Mouse (Mus musculus): ENCODE measurements at regions not wholly inside any gene's neighbourhood (a gene's known extent, or its start where the extent isn't known, plus 50 kb on each side); places are given as distances from the start of the nearest gene placed in this dataset.

GRCm38 (mm10) chr13:75204417-75204816 lies 114.8 kb downstream of the Pcsk1 start:
- no peak for DNase-seq

- no peak for DNase-seq
Measured at GRCm38 (mm10) chr13:75223944-75224343, 134.3 kb downstream of the Pcsk1 start.

GRCm38 (mm10) chr13:75225581-75226297 lies 136.1 kb downstream of the Pcsk1 start:
- DNase-seq, result no peak

GRCm38 (mm10) chr13:75227616-75228277 lies 138.1 kb downstream of the Pcsk1 start:
- peak; percentile 72 for DNase-seq

- no peak for DNase-seq
Measured at GRCm38 (mm10) chr13:75236424-75236823, 146.8 kb downstream of the Pcsk1 start.
